Mouse (Mus musculus) myocyte (in vitro differentiated cells): ENCODE data around the gene Exosc1.

Experiments used
- MAX ChIP-seq: IDR thresholded peaks from one replicate; pipeline ENCODE4 v1.6.1; 2011; ENCODE audit warnings: low read depth, mild to moderate bottlenecking, control low read depth
- MYOD1 ChIP-seq, 3 experiments: IDR thresholded peaks; one replicate each; pipeline ENCODE4 v1.6.1; 2011; ENCODE audit warnings: control low read depth in 2 of 3, low read depth in 2 of 3, mild to moderate bottlenecking in 2 of 3, moderate library complexity in 1 of 3; ENCODE audit not compliant: insufficient read length in 2 of 3, control insufficient read depth in 1 of 3
- POLR2A ChIP-seq: IDR thresholded peaks from one replicate; pipeline ENCODE4 v1.6.1; 2011; ENCODE audit warnings: low read depth, mild to moderate bottlenecking, control low read depth, moderate library complexity; ENCODE audit not compliant: insufficient read length
- TCF3 ChIP-seq: IDR thresholded peaks from one replicate; pipeline ENCODE4 v1.6.1; 2011; ENCODE audit warnings: low read depth, control low read depth; ENCODE audit not compliant: insufficient read length
- USF1 ChIP-seq: IDR thresholded peaks from one replicate; pipeline ENCODE4 v1.6.1; 2011; ENCODE audit warnings: low read depth, mild to moderate bottlenecking, control low read depth, moderate library complexity

GRCm38 (mm10) chr19:41908736-41909135 is 24.5 kb downstream of the Exosc1 start:
- TF ChIP-seq POLR2A (no peak), USF1 (no peak), MAX (no peak), MYOD1 (IDR thresholded peaks at IDR 0.05; ENCODE audit: control insufficient read depth in 1 of 3, insufficient read length in 2 of 3, low read depth in 2 of 3) (no peak), TCF3 (no peak)
